Mouse (Mus musculus): ENCODE data around the gene Itpa. TPM values are rescaled to one million over a fixed set of nuclear protein-coding genes. Genes with fewer than 3 reads are reported as not detected.

The Itpa gene
- 144 and 156 TPM in 2 replicates for polyA plus RNA-seq (2014; fragmentation: Nextera tagmentation; extraction: Ambion mirVana)

DNA sequence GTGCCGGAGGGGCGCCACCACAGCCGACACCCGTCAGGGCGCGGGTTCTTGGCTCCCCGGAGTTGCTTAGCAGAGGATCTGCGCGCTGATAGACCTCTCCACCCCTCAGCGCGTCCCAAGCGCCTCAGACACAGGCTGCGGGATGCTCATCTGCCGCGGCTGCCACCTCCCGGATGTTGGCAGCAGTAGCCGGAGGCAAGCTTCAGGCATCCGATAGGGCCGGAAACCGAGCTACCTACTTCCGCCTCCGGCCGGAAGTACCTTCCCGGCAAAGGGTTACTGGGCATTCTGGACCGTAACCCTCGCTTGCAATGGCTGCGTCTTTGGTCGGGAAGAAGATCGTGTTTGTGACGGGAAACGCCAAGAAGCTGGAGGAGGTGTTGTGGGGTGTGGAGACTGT lies at the start of gene Itpa:
Itpa (plus strand) TSS at position 52 of the 400 bp plus-strand sequence.
- H3K9ac ChIP-seq (ENCODE audit: low read length), result peak within 1 kb of the TSS; percentile 79
- DNase-seq (ENCODE audit: low spot score, missing footprints), result peak; percentile 95
- peak within 1 kb of the TSS; percentile 75 for H3K27ac ChIP-seq (ENCODE audit: low read depth, low read length)
- H3K27me3 ChIP-seq (ENCODE audit: control insufficient read depth, insufficient read depth, low read length), result no peaks in the 10 kb centered on the region
- H3K36me3 ChIP-seq (ENCODE audit: control insufficient read depth, insufficient read depth, low read length), result peaks cover 6% of the 10 kb centered on the region; the same call in 1 of the 2 replicates
- no peaks in the 10 kb centered on the region for H3K9me3 ChIP-seq (ENCODE audit: control insufficient read depth, low read length)
- H3K4me1 ChIP-seq (ENCODE audit: control insufficient read depth, insufficient read depth, low read length), result peaks cover 16% of the 10 kb centered on the region
- under 1% methylated on average over 31 of the region's 31 CpGs for WGBS
- H3K4me3 ChIP-seq (ENCODE audit: low read depth, low read length), result peak within 1 kb of the TSS; percentile 68
- peak within 1 kb of the TSS; percentile 90 for H3K4me2 ChIP-seq
- ATAC-seq (ENCODE audit: low FRiP score), result peak; percentile 72

DNA sequence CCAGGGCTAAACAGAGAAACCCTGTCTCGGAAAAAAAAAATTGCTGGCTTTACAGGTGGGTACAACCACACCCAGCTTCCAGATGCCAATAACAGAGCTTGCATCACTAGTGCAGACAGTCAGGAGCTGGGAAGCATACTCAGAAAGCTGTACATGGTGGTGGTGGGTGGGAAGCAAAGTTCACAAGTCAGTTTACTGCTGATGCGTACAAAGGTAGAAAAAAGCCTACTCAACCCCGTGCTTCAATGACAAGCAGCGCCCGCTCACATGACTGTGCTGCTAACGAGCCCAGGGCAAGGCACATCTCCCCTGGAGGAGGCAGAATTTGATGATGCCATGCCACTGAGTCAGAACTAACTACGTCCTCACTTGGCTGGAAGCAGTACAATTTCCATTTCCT lies 48.4 kb upstream of the Itpa start:
- H3K4me2 ChIP-seq, result no peak overlapping the region
- H3K4me1 ChIP-seq (ENCODE audit: control insufficient read depth, insufficient read depth, low read length), result no peaks in the 10 kb centered on the region
- no peak for DNase-seq (ENCODE audit: low spot score, missing footprints)
- no peak for ATAC-seq (ENCODE audit: low FRiP score)
- no peak overlapping the region for H3K9ac ChIP-seq (ENCODE audit: low read length)
- no peak overlapping the region for H3K4me3 ChIP-seq (ENCODE audit: low read depth, low read length)
- H3K36me3 ChIP-seq (ENCODE audit: control insufficient read depth, insufficient read depth, low read length), result peaks cover 21% of the 10 kb centered on the region
- WGBS, result 98% methylated on average over 7 of the region's 7 CpGs
- no peaks in the 10 kb centered on the region for H3K27me3 ChIP-seq (ENCODE audit: control insufficient read depth, insufficient read depth, low read length)
- H3K9me3 ChIP-seq (ENCODE audit: control insufficient read depth, low read length), result no peaks in the 10 kb centered on the region
- H3K27ac ChIP-seq (ENCODE audit: low read depth, low read length), result no peak overlapping the region

DNA sequence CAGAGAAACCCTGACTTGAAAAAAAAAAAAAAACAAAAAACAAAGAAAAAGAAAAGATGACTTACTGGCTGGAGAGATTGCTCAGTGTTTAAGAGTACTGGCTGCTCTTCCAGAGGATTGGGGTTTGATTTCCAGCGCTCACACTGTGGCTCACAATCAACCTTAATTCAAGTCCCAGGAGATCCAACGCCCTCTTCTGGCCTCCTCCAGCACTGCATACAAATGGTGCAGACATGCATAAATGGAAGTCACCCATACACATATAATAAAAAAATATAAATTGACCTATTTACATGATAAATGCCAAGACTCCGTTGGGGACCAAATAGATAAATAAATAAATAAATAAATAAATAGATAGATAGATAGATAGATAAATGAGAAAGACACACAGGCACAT lies 39.0 kb upstream of the Itpa start:
- Histone ChIP-seq H3K27me3 (ENCODE audit: control insufficient read depth, insufficient read depth, low read length) (no peaks in the 10 kb centered on the region; the same call in none of the 2 replicates), H3K27ac (ENCODE audit: low read depth, low read length) (no peak overlapping the region), H3K9me3 (ENCODE audit: control insufficient read depth, low read length) (no peaks in the 10 kb centered on the region), H3K4me2 (peak overlapping the region; percentile 90), H3K36me3 (ENCODE audit: control insufficient read depth, insufficient read depth, low read length) (peaks cover 5% of the 10 kb centered on the region; the same call in 1 of the 2 replicates), H3K4me1 (ENCODE audit: control insufficient read depth, insufficient read depth, low read length) (peaks cover 16% of the 10 kb centered on the region), H3K4me3 (ENCODE audit: low read depth, low read length) (no peak overlapping the region; the same call in 1 of the 2 replicates), H3K9ac (ENCODE audit: low read length) (no peak overlapping the region)
- ATAC-seq (ENCODE audit: low FRiP score), result no peak
- DNase-seq (ENCODE audit: low spot score, missing footprints), result peak; percentile 84
- WGBS, result 65% methylated on average over 3 of the region's 3 CpGs

DNA sequence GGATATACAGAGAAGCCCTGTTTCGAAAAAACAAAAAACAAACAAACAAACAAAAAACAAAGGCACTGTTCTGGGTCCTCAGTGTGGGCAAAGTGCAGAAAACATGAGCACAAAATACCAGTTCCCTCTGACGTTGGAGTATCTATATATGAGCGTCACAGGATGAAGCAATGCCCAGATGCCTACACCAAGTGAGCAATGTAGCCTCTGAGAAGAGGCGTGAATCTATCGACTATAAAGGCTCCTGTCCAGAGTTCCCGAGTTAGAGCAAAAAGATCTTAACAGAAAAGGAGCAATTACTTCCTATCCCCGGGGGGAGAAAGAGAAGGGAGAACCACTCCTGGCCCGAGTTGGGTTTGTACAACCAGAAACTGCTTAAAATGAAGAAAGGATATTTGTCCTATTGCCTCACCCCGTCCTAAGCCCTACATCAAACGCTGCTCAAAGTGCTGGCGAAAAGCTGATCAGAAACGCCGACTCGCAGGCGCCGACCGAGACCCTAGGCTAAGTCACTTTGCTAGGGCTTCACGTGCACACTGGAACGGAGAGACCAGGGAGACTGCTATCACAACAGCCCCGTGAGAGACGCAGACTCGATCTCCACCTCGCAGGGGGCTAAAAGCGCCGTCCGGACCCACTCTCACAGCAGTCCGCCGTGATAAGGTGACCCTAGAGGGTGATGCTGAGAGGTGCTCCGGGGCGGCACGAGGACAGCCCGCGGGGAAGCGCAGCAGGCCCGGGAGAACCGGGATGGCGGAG lies 38.2 kb upstream of the Itpa start:
- DNase-seq (ENCODE audit: low spot score, missing footprints), result no peak
- Histone ChIP-seq H3K36me3 (ENCODE audit: control insufficient read depth, insufficient read depth, low read length) (peaks cover 2% of the 10 kb centered on the region; the same call in 1 of the 2 replicates), H3K4me1 (ENCODE audit: control insufficient read depth, insufficient read depth, low read length) (peaks cover 21% of the 10 kb centered on the region), H3K9ac (ENCODE audit: low read length) (peak overlapping the region; percentile 94), H3K4me3 (ENCODE audit: low read depth, low read length) (peak overlapping the region; percentile 97), H3K27me3 (ENCODE audit: control insufficient read depth, insufficient read depth, low read length) (peaks cover 8% of the 10 kb centered on the region), H3K27ac (ENCODE audit: low read depth, low read length) (no peak overlapping the region), H3K4me2 (peak overlapping the region; percentile 90), H3K9me3 (ENCODE audit: control insufficient read depth, low read length) (no peaks in the 10 kb centered on the region)
- ATAC-seq (ENCODE audit: low FRiP score), result peak; percentile 60; the same call in 1 of the 2 replicates
- WGBS, result 3% methylated on average over 36 of the region's 37 CpGs

DNA sequence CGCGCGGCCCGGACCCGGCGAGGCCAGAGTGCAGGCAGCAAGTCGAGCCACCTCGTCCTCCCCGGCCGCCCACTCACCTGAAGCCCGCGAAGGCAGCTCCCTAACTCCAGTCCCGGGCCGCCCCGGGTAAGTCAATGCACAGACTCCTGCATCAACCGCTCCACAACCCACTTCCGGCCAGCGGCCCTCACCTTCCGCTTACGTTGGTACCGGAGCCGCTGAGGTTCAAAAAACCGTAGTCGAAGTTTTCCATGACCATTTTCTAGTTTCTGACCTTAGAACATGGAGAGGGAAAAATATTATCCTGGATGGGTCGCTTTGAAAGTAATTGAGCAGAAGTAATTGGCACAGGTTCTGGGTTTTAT lies 37.6 kb upstream of the Itpa start, which contains the start of the genes Fastkd5 and Ubox5:
Fastkd5 (minus strand) TSS at position 189 of the 365 bp plus-strand sequence.
Ubox5 (minus strand) TSS at position 200 of the 365 bp plus-strand sequence.
- Histone ChIP-seq H3K36me3 (ENCODE audit: control insufficient read depth, insufficient read depth, low read length) (peaks cover 2% of the 10 kb centered on the region; the same call in 1 of the 2 replicates), H3K4me1 (ENCODE audit: control insufficient read depth, insufficient read depth, low read length) (peaks cover 27% of the 10 kb centered on the region), H3K27ac (ENCODE audit: low read depth, low read length) (no peak within 1 kb of the TSS), H3K9me3 (ENCODE audit: control insufficient read depth, low read length) (no peaks in the 10 kb centered on the region), H3K4me2 (peak within 1 kb of the TSS; percentile 90), H3K27me3 (ENCODE audit: control insufficient read depth, insufficient read depth, low read length) (peaks cover 13% of the 10 kb centered on the region), H3K9ac (ENCODE audit: low read length) (peak within 1 kb of the TSS; percentile 94), H3K4me3 (ENCODE audit: low read depth, low read length) (peak within 1 kb of the TSS; percentile 97)
- peak; percentile 99 for DNase-seq (ENCODE audit: low spot score, missing footprints)
- peak; percentile 86 for ATAC-seq (ENCODE audit: low FRiP score)
- under 1% methylated on average over 25 of the region's 25 CpGs for WGBS

DNA sequence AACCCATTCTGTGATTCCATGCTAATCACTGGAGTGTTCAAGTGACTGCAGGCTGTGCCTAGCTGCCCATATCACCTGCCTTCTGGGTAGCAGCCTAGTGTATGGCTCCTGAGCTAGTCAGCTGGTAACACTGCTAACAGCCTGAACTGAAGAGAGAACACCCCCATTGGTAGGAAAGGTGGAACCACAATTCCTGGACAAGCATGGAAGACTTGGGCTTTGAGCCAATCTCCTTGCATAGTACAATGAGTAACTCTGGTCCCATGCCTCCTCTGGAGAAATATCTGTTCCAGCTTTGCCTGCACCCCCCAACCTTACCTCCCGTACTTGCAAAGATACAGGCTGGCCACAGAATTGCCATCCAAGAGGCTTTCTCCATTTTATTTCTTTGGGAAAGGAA lies 35.0 kb upstream of the Itpa start:
- no peaks in the 10 kb centered on the region for H3K9me3 ChIP-seq (ENCODE audit: control insufficient read depth, low read length)
- peaks cover 37% of the 10 kb centered on the region for H3K4me1 ChIP-seq (ENCODE audit: control insufficient read depth, insufficient read depth, low read length)
- H3K27ac ChIP-seq (ENCODE audit: low read depth, low read length), result no peak overlapping the region
- peaks cover 39% of the 10 kb centered on the region for H3K27me3 ChIP-seq (ENCODE audit: control insufficient read depth, insufficient read depth, low read length)
- H3K4me2 ChIP-seq, result no peak overlapping the region
- WGBS, result 44% methylated on average over 1 of the region's 1 CpGs
- no peak overlapping the region for H3K9ac ChIP-seq (ENCODE audit: low read length)
- H3K4me3 ChIP-seq (ENCODE audit: low read depth, low read length), result no peak overlapping the region
- H3K36me3 ChIP-seq (ENCODE audit: control insufficient read depth, insufficient read depth, low read length), result no peaks in the 10 kb centered on the region
- no peak for ATAC-seq (ENCODE audit: low FRiP score)
- no peak for DNase-seq (ENCODE audit: low spot score, missing footprints)

DNA sequence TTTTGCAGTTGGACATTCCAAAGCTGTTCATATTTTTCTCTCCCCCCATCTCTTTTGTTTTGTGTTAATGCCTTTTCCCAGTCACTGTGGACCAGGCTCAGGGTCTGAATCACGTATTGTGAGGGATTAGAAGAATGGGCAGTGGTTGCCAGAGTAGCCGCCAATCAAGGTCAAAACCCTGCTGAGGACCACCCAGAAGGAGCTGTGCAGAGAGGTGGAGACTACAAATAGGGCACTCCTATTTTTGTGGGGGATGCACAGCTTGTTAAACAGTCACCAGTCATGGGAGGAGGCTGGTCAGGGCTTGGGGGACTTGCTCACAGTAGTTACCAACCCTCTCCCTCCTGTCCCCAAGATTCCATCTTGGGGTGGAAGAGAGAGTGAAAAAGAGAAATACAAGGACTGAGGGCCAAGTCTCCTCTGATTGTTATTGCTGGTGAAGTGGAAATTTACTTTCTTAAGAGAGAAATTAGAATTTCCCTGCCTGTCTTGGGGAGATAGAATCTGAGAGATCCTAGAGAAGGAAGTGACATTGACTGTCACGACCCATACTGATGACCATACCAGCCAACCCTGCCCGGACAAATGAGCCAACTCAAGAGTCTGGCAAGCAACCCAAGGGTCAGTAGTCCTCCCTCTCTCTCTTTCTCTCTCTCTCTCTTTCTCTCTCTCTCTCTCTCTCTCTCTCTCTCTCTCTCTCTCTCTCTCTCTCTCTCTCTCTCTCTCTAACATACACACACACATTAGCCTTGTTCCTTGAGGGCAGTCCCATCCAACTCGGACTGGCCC lies 34.3 kb upstream of the Itpa start:
- Histone ChIP-seq H3K4me2 (no peak overlapping the region), H3K9ac (ENCODE audit: low read length) (no peak overlapping the region), H3K9me3 (ENCODE audit: control insufficient read depth, low read length) (no peaks in the 10 kb centered on the region), H3K36me3 (ENCODE audit: control insufficient read depth, insufficient read depth, low read length) (no peaks in the 10 kb centered on the region), H3K4me1 (ENCODE audit: control insufficient read depth, insufficient read depth, low read length) (peaks cover 37% of the 10 kb centered on the region), H3K27ac (ENCODE audit: low read depth, low read length) (no peak overlapping the region), H3K4me3 (ENCODE audit: low read depth, low read length) (no peak overlapping the region), H3K27me3 (ENCODE audit: control insufficient read depth, insufficient read depth, low read length) (peaks cover 46% of the 10 kb centered on the region)
- WGBS, result 41% methylated on average over 5 of the region's 5 CpGs
- DNase-seq (ENCODE audit: low spot score, missing footprints) (peak; percentile 88), ATAC-seq (ENCODE audit: low FRiP score) (peak; percentile 39)

DNA sequence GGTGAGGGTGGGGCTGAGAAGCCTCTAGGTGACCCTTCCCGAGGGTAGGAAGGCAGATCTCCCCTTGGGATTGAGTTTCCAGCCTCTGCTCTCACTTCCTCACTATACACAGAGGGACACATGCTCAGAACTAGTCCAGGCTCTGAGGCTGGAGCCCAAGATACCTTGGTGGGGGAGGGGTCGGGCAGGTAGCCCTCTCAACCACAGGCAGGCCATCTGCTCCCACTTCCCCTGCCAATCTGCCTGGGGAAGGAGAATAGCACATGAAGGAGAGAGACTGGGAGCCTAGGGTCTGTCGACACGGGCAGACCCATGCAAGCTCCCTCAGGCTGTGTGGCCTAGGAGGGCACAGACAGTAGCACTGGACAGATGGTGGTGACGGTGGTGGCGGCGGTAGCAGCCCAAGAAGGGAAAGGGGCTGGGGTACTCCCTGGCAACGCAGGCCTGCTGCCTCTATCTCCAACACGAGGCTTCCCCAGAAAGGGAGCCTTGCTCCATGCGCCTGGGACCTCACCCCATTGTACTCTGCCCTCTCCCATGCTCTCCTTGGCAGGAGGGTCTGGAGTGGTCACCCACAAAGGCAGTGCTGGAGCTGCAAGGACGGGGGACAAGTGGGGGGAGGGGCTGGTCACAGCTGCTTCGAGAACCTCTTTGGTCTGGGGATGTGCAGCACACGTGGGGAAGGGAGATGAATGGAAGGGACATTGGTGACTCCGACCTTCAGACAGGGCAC lies 33.2 kb upstream of the Itpa start:
- H3K4me2 ChIP-seq, result peak overlapping the region; percentile 60
- H3K27ac ChIP-seq (ENCODE audit: low read depth, low read length), result no peak overlapping the region
- peaks cover 56% of the 10 kb centered on the region for H3K27me3 ChIP-seq (ENCODE audit: control insufficient read depth, insufficient read depth, low read length)
- DNase-seq (ENCODE audit: low spot score, missing footprints), result peak; percentile 88
- no peaks in the 10 kb centered on the region for H3K36me3 ChIP-seq (ENCODE audit: control insufficient read depth, insufficient read depth, low read length)
- 15% methylated on average over 14 of the region's 14 CpGs for WGBS
- no peaks in the 10 kb centered on the region for H3K9me3 ChIP-seq (ENCODE audit: control insufficient read depth, low read length)
- ATAC-seq (ENCODE audit: low FRiP score), result peak; percentile 49
- H3K4me3 ChIP-seq (ENCODE audit: low read depth, low read length), result peak overlapping the region; percentile 28
- H3K9ac ChIP-seq (ENCODE audit: low read length), result 0 out of 2 replicates have a peak overlapping the region, but pooled peaks have one; percentile 21
- peaks cover 31% of the 10 kb centered on the region for H3K4me1 ChIP-seq (ENCODE audit: control insufficient read depth, insufficient read depth, low read length)

Data from midbrain, embryonic 11.5 days (tissue).